Mouse (Mus musculus) MEL (cell line): ENCODE data around the gene Atad1. TPM values are rescaled to one million over a fixed set of nuclear protein-coding genes. Genes with fewer than 3 reads are reported as not detected.

Source experiments
- DNase-seq: peaks from one replicate; pipeline ENCODE4 v3.0.0; 2011; ENCODE audit warnings: low read depth, low spot score
- H3K27ac ChIP-seq: 2 replicates; pipeline ENCODE4 v1.5.1; 2012; ENCODE audit warnings: low read depth, mild to moderate bottlenecking, control low read depth, low read length, moderate library complexity; ENCODE audit not compliant: control insufficient read depth
- H3K27me3 ChIP-seq, 2 experiments: fragments of 150-350 bp in 1 of 2; sonication (generic) in 1 of 2; 2 replicates each; pipeline ENCODE4 v1.6.1; 2012; ENCODE audit warnings: low read length in 2 of 2, mild to moderate bottlenecking in 2 of 2, improper control_type of control experiment in 1 of 2, moderate library complexity in 1 of 2; ENCODE audit not compliant: insufficient read depth in 2 of 2, control insufficient read depth in 1 of 2
- H3K36me3 ChIP-seq, 2 experiments: 2 replicates each; pipeline ENCODE4 v1.6.1; 2012 to 2014; ENCODE audit warnings: low read length in 2 of 2, improper control_type of control experiment in 1 of 2, inconsistent platforms in 1 of 2, mild to moderate bottlenecking in 1 of 2; ENCODE audit not compliant: insufficient read depth in 2 of 2, control insufficient read depth in 1 of 2
- H3K4me1 ChIP-seq, 2 experiments: fragments of 150-350 bp in 1 of 2; sonication (generic) in 1 of 2; 2 replicates each; pipeline ENCODE4 v1.6.1; 2012; ENCODE audit warnings: low read length in 2 of 2, improper control_type of control experiment in 1 of 2, mild to moderate bottlenecking in 1 of 2; ENCODE audit not compliant: insufficient read depth in 2 of 2, control insufficient read depth in 1 of 2
- H3K4me3 ChIP-seq, 2 experiments: fragments of 150-350 bp in 1 of 2; sonication (generic) in 1 of 2; 2 replicates each; pipeline ENCODE4 v1.5.1; 2012; ENCODE audit warnings: low read depth in 2 of 2, low read length in 2 of 2, mild to moderate bottlenecking in 2 of 2, moderate library complexity in 2 of 2, control low read depth in 1 of 2, improper control_type of control experiment in 1 of 2; ENCODE audit not compliant: control insufficient read depth in 1 of 2, insufficient read depth in 1 of 2
- H3K79me2 ChIP-seq: 2 replicates; pipeline ENCODE4 v1.6.1; 2012; ENCODE audit warnings: mild to moderate bottlenecking, low read length, moderate library complexity; ENCODE audit not compliant: control insufficient read depth, poor library complexity, insufficient read depth
- H3K9ac ChIP-seq: 2 replicates; pipeline ENCODE4 v1.6.1; 2012; ENCODE audit warnings: low read depth, mild to moderate bottlenecking, control low read depth, low read length, moderate library complexity; ENCODE audit not compliant: control insufficient read depth, poor library complexity, severe bottlenecking
- H3K9me3 ChIP-seq: fragments of 150-350 bp; sonication (generic); replicated peaks from 2 replicates; pipeline ENCODE4 v1.6.1; 2012; ENCODE audit warnings: mild to moderate bottlenecking, low read length, improper control_type of control experiment, moderate library complexity; ENCODE audit not compliant: insufficient read depth
- CHD1 ChIP-seq: IDR thresholded peaks from 2 replicates; pipeline ENCODE4 v1.6.1; 2012; ENCODE audit warnings: low read depth, mild to moderate bottlenecking, inconsistent platforms, low read length, improper control_type of control experiment
- CTCF ChIP-seq, 3 experiments: IDR thresholded peaks in 2 of 3; conservative IDR thresholded peaks in 1 of 3; 2 replicates each; pipeline ENCODE4 v1.5.1; 2011 to 2012; ENCODE audit warnings: low read length in 3 of 3, low read depth in 2 of 3, mild to moderate bottlenecking in 2 of 3, improper control_type of control experiment in 1 of 3, inconsistent platforms in 1 of 3, mixed read lengths in 1 of 3, moderate library complexity in 1 of 3; ENCODE audit not compliant: control insufficient read depth in 1 of 3, insufficient read depth in 1 of 3, poor library complexity in 1 of 3, severe bottlenecking in 1 of 3
- ELF1 ChIP-seq: IDR thresholded peaks from 2 replicates; pipeline ENCODE4 v1.6.1; 2014; ENCODE audit warnings: low read depth, mild to moderate bottlenecking, inconsistent platforms, low read length, improper control_type of control experiment, moderate library complexity
- EP300 ChIP-seq, 2 experiments: IDR thresholded peaks; 2 replicates each; pipeline ENCODE4 v1.6.1; 2011; ENCODE audit warnings: improper control_type of control experiment in 2 of 2, low read length in 2 of 2, low read depth in 1 of 2, mild to moderate bottlenecking in 1 of 2
- GABPA ChIP-seq: IDR thresholded peaks from 2 replicates; pipeline ENCODE4 v1.6.1; 2012; ENCODE audit warnings: low read depth, mild to moderate bottlenecking, inconsistent platforms, low read length, improper control_type of control experiment, moderate library complexity
- GATA1 ChIP-seq: IDR thresholded peaks from 2 replicates; pipeline ENCODE4 v1.6.1; 2011; ENCODE audit warnings: low read depth, low read length, improper control_type of control experiment
- HCFC1 ChIP-seq: IDR thresholded peaks from 2 replicates; pipeline ENCODE4 v1.6.1; 2012; ENCODE audit warnings: low read depth, mild to moderate bottlenecking, inconsistent platforms, low read length, improper control_type of control experiment, moderate library complexity
- KAT2A ChIP-seq: conservative IDR thresholded peaks from 2 replicates; pipeline ENCODE4 v1.6.1; 2012; ENCODE audit warnings: low read depth, low read length, improper control_type of control experiment, inconsistent platforms
- MAZ ChIP-seq: IDR thresholded peaks from 2 replicates; pipeline ENCODE4 v1.6.1; 2012; ENCODE audit warnings: low read depth, mild to moderate bottlenecking, inconsistent platforms, low read length, improper control_type of control experiment
- MYB ChIP-seq: IDR thresholded peaks from 2 replicates; pipeline ENCODE4 v1.6.1; 2011; ENCODE audit warnings: mild to moderate bottlenecking, low read depth, low read length, improper control_type of control experiment
- MYC ChIP-seq: IDR thresholded peaks from 2 replicates; pipeline ENCODE4 v1.6.1; 2011; ENCODE audit warnings: low read depth, mild to moderate bottlenecking, low read length, improper control_type of control experiment, moderate library complexity
- NRF1 ChIP-seq: IDR thresholded peaks from 2 replicates; pipeline ENCODE4 v1.6.1; 2014; ENCODE audit warnings: low read depth, mild to moderate bottlenecking, inconsistent platforms, low read length, improper control_type of control experiment, moderate library complexity; ENCODE audit not compliant: poor library complexity, insufficient read depth, severe bottlenecking
- RCOR1 ChIP-seq: IDR thresholded peaks from 2 replicates; pipeline ENCODE4 v1.6.1; 2012; ENCODE audit warnings: low read depth, mild to moderate bottlenecking, inconsistent platforms, low read length, improper control_type of control experiment
- SMC3 ChIP-seq: IDR thresholded peaks from 2 replicates; pipeline ENCODE4 v1.6.1; 2011; ENCODE audit warnings: low read depth, low read length, improper control_type of control experiment
- TCF12 ChIP-seq: IDR thresholded peaks from 2 replicates; pipeline ENCODE4 v1.6.1; 2014; ENCODE audit warnings: low read depth, mild to moderate bottlenecking, inconsistent platforms, low read length, improper control_type of control experiment, moderate library complexity
- UBTF ChIP-seq: IDR thresholded peaks from 2 replicates; pipeline ENCODE4 v1.6.1; 2012; ENCODE audit warnings: low read depth, mild to moderate bottlenecking, inconsistent platforms, low read length, improper control_type of control experiment, moderate library complexity, borderline replicate concordance; ENCODE audit not compliant: insufficient read depth
- USF1 ChIP-seq: IDR thresholded peaks from 2 replicates; pipeline ENCODE4 v1.6.1; 2014; ENCODE audit warnings: low read depth, mild to moderate bottlenecking, inconsistent platforms, low read length, improper control_type of control experiment, moderate library complexity
- ZMIZ1 ChIP-seq: IDR thresholded peaks from 2 replicates; pipeline ENCODE4 v1.6.1; 2012; ENCODE audit warnings: low read depth, mild to moderate bottlenecking, inconsistent platforms, low read length, improper control_type of control experiment, moderate library complexity
- polyA plus RNA-seq, 2 experiments: library from polyadenylated mRNA; stranded (reverse) in 1 of 2; unstranded in 1 of 2; fragments of >175 nt in 1 of 2; fragments of >200 nt in 1 of 2; gene quantifications; 2 replicates each; pipeline versions ENCODE4 v1.2.1 to v1.2.4; 2012; ENCODE audit warnings: low replicate concordance in 2 of 2, low read depth in 1 of 2; ENCODE audit not compliant: insufficient read length in 2 of 2, insufficient read depth in 1 of 2, missing spikeins in 1 of 2
- total RNA-seq: library from RNA; depleted of rRNA; stranded (reverse); fragments of 300-350 nt; gene quantifications from 2 replicates; pipeline ENCODE4 v1.2.3, GENCODE M21; 2012

Atad1 gene
- total and polyA plus RNA-seq, 3 experiments = 35.8 to 48.4 TPM; not detected in 1

DNA sequence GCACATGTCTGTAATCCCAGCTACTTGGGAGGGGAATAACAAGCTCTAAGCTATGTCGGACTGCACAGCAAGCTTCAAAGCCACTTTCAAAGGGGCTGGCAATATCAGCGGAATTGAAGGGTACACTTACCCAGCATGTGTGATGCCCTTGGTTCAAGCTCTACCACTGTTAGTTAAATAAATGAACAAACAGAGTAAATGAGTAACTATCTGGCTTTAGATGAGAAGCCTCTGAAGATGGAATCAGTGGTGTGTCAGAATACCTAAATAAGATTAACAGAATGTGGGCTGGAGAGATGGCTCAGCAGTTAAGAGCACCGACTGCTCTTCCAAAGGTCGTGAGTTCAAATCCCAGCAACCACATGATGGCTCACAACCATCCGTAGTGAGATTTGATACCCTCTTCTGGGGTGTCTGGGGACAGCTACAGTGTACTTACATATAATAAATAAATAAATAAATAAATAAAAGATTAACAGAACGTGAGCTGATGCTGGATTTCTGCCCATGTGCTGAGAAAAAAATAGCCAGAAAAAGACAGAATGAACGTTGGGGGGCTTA is 110.9 kb downstream of the Atad1 start:
- Histone ChIP-seq H3K9me3 (no peaks in the 10 kb centered on the region), H3K79me2 (no peaks in the 10 kb centered on the region), H3K4me1 (no peaks in the 10 kb centered on the region), H3K27me3 (no peaks in the 10 kb centered on the region), H3K27ac (no peak overlapping the region), H3K4me3 (no peak overlapping the region), H3K9ac (no peak overlapping the region), H3K36me3 (no peaks in the 10 kb centered on the region)
- no peak for TF ChIP-seq HCFC1
- no peak for TF ChIP-seq MAZ
- TF ChIP-seq ELF1 = no peak
- TF ChIP-seq EP300 (IDR thresholded peaks at IDR 0.05; ENCODE audit: low read depth in 1 of 2, low read length in 2 of 2) = no peak
- no peak for TF ChIP-seq GATA1
- TF ChIP-seq SMC3 = no peak
- DNase-seq = no peak

DNA sequence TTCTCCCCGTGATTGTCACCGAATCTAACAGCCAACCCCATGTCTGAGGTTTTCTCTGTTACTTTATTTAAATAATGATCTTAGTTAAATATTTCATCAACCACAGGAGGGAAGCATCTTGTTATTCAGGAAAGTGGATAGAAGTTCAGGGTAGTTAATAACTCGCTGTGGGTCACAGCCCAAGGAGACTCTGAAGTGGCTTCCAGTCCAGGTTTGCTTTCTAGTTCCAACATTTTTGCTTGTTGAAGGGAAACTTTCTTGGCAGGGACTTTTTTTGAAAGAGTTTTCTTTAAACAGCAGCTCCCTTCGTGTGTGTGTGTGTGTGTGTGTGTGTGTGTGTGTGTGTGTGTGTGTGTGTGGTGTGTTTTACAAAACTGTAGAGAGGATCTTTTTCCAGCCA is 112.0 kb downstream of the Atad1 start:
- Histone ChIP-seq H3K4me1 (no peaks in the 10 kb centered on the region; a peak in 1 of 4 replicates), H3K79me2 (no peaks in the 10 kb centered on the region), H3K27me3 (no peaks in the 10 kb centered on the region), H3K27ac (no peak overlapping the region), H3K36me3 (no peaks in the 10 kb centered on the region), H3K9me3 (no peaks in the 10 kb centered on the region), H3K9ac (no peak overlapping the region), H3K4me3 (no peak overlapping the region)
- TF ChIP-seq CTCF (IDR thresholded peaks at IDR 0.05 in 2 of 3, conservative IDR thresholded peaks at IDR 0.05 in 1 of 3; ENCODE audit: control insufficient read depth in 1 of 3, insufficient read depth in 1 of 3, low read depth in 2 of 3, low read length in 3 of 3, poor library complexity in 1 of 3, severe bottlenecking in 1 of 3) (no peak), RCOR1 (no peak), NRF1 (no peak), MYB (no peak), MYC (no peak), GATA1 (no peak), USF1 (no peak), MAZ (no peak), ZMIZ1 (no peak), GABPA (no peak), UBTF (no peak), KAT2A (no peak), TCF12 (no peak), CHD1 (no peak), HCFC1 (no peak)
- no peak for DNase-seq
